Mouse (Mus musculus) cerebellum, adult 2 months (tissue): ENCODE data around the gene Capn15.

Source experiments
- CTCF ChIP-seq: fragments of 200-500 bp; IDR thresholded peaks from 2 replicates; pipeline ENCODE4 v1.5.1; 2011; ENCODE audit warnings: low read depth, mild to moderate bottlenecking, control low read depth, low read length, moderate library complexity, borderline replicate concordance; ENCODE audit not compliant: insufficient read depth
- POLR2A ChIP-seq: fragments of 200-500 bp; IDR thresholded peaks from 2 replicates; pipeline ENCODE4 v1.6.1; 2011; ENCODE audit warnings: low read length, control low read depth, borderline replicate concordance; ENCODE audit not compliant: insufficient read depth

DNA sequence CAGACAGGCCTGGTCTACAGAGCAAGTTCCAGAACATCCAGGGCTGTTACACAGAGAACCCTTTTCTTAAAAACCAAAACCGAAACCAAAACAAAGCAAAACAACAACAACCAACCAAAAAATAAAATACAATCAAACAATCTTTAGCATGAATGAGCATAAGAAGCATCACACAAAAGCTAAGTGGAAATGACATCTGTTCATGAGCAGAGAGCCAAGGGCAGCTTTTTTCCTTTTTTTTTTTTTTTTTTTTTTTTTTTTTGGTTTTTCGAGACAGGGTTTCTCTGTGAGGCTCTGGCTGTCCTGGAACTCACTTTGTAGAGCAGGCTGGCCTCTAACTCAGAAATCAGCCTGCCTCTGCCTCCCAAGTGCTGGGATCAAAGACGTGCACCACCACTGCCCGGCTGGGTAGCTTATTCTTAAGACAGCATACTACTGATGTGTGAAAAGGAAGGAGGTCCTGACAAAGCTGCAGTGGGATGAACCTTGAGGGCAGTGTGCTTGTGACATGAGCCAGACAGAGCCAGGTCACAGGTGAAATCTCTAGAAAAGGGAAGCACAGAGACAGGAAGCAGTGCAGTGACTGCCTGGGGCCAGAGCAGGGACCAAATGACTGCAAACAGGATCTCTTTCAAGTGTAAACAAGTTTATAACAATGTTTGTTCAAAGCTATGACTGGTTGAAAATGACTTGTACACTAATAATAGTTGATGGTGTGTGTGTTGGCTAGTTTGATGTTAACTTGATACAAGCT lies 14.5 kb downstream of the Capn15 start:
- TF ChIP-seq CTCF (no peak), POLR2A (no peak)
